Mouse (Mus musculus) lung, adult 2 months (tissue): Measurements from ENCODE around the gene Serinc5. TPM values are rescaled to one million over a fixed set of nuclear protein-coding genes. Genes with fewer than 3 reads are reported as not detected.

Experiments
- DNase-seq: peaks from one replicate; pipeline ENCODE4 v3.0.0; 2022
- H3K4me1 ChIP-seq: fragments of 200-500 bp; 2 replicates; pipeline ENCODE4 v1.6.1; 2011; ENCODE audit warnings: low read length; ENCODE audit not compliant: control insufficient read depth, insufficient read depth
- H3K4me3 ChIP-seq: fragments of 200-500 bp; replicated peaks from 2 replicates; pipeline ENCODE3; 2011; ENCODE audit warnings: low read depth, mild to moderate bottlenecking, control low read depth, low read length; ENCODE audit errors: extremely low read depth
- CTCF ChIP-seq: fragments of 200-500 bp; IDR thresholded peaks from 2 replicates; pipeline ENCODE4 v1.5.1; 2011; ENCODE audit warnings: mild to moderate bottlenecking, low read length, control low read depth; ENCODE audit not compliant: insufficient read depth
- POLR2A ChIP-seq: fragments of 200-500 bp; IDR thresholded peaks from 2 replicates; pipeline ENCODE4 v1.6.1; 2011; ENCODE audit warnings: low read depth, mild to moderate bottlenecking, control low read depth, low read length, borderline replicate concordance; ENCODE audit errors: extremely low read depth
- WGBS: fragments of 180-500 bp; shearing (Covaris S2); methylation state at CpG from one replicate; pipeline ENCODE4 v1.1.7; 2018; 5-methylcytosine and 5-hydroxymethylcytosine counted together
- polyA plus RNA-seq: library from polyadenylated mRNA; depleted of rRNA; stranded (reverse); fragments of >200 nt; gene quantifications from 2 replicates; pipeline ENCODE4 v1.2.3, GENCODE M21; 2012

The Serinc5 gene
- polyA plus RNA-seq, 1 experiment: 38.3 TPM

- no peak for DNase-seq
- H3K4me3 ChIP-seq: no peak overlapping the region
- 18% methylated on average over 5 of the region's 5 CpGs for WGBS
- TF ChIP-seq POLR2A (no peak), CTCF (no peak)
- peaks cover 27% of the 10 kb centered on the region for H3K4me1 ChIP-seq
Measured at GRCm38 (mm10) chr13:92653283-92653682, 42.4 kb downstream of the Serinc5 start.

- no peak for DNase-seq
- 49% methylated on average over 4 of the region's 4 CpGs for WGBS
- Histone ChIP-seq H3K4me3 (no peak overlapping the region), H3K4me1 (peaks cover 26% of the 10 kb centered on the region)
- no peak for TF ChIP-seq POLR2A
- no peak for TF ChIP-seq CTCF
Measured at GRCm38 (mm10) chr13:92656815-92657513, 46.1 kb downstream of the Serinc5 start.

GRCm38 (mm10) chr13:92659611-92660010, 48.7 kb downstream of the Serinc5 start:
- H3K4me1 ChIP-seq: peaks cover 17% of the 10 kb centered on the region
- 68% methylated on average over 3 of the region's 3 CpGs for WGBS
- no peak for DNase-seq
- H3K4me3 ChIP-seq: no peak overlapping the region
- no peak for TF ChIP-seq CTCF
- TF ChIP-seq POLR2A: no peak

- Histone ChIP-seq H3K4me3 (no peak overlapping the region), H3K4me1 (peaks cover 14% of the 10 kb centered on the region)
- no peak for DNase-seq
- WGBS: 50% methylated on average over 8 of the region's 8 CpGs
- TF ChIP-seq CTCF: no peak
- no peak for TF ChIP-seq POLR2A
Measured at GRCm38 (mm10) chr13:92662555-92663286, 51.8 kb downstream of the Serinc5 start.

GRCm38 (mm10) chr13:92665008-92665407, 54.1 kb downstream of the Serinc5 start:
- DNase-seq: no peak
- Histone ChIP-seq H3K4me3 (no peak overlapping the region), H3K4me1 (peaks cover 3% of the 10 kb centered on the region)
- TF ChIP-seq CTCF (no peak), POLR2A (no peak)
- WGBS: 77% methylated on average over 4 of the region's 4 CpGs

GRCm38 (mm10) chr13:92668214-92668985, 57.5 kb downstream of the Serinc5 start:
- no peak overlapping the region for H3K4me3 ChIP-seq
- 83% methylated on average over 6 of the region's 6 CpGs for WGBS
- no peak for DNase-seq
- no peaks in the 10 kb centered on the region; the same call in 1 of the 2 replicates for H3K4me1 ChIP-seq
- no peak for TF ChIP-seq CTCF
- TF ChIP-seq POLR2A: no peak

GRCm38 (mm10) chr13:92671727-92672126, 60.8 kb downstream of the Serinc5 start:
- no peak overlapping the region for H3K4me3 ChIP-seq
- H3K4me1 ChIP-seq: no peaks in the 10 kb centered on the region; the same call in 1 of the 2 replicates
- 49% methylated on average over 1 of the region's 1 CpGs for WGBS
- no peak for DNase-seq
- TF ChIP-seq POLR2A (no peak), CTCF (no peak)

GRCm38 (mm10) chr13:92674676-92675075, 63.8 kb downstream of the Serinc5 start:
- WGBS: 20% methylated on average over 2 of the region's 2 CpGs
- no peak overlapping the region for H3K4me3 ChIP-seq
- peaks cover 4% of the 10 kb centered on the region; the same call in 1 of the 2 replicates for H3K4me1 ChIP-seq
- no peak for DNase-seq
- TF ChIP-seq CTCF: no peak
- no peak for TF ChIP-seq POLR2A

GRCm38 (mm10) chr13:92675308-92675707, 64.4 kb downstream of the Serinc5 start:
- no peak for TF ChIP-seq POLR2A
- TF ChIP-seq CTCF: no peak
- H3K4me1 ChIP-seq: peaks cover 4% of the 10 kb centered on the region; the same call in 1 of the 2 replicates

More at GRCm38 (mm10) chr13:92675308-92675707, 64.4 kb downstream of the Serinc5 start:
- WGBS: 72% methylated on average over 3 of the region's 3 CpGs
- DNase-seq: no peak
- H3K4me3 ChIP-seq: no peak overlapping the region
